Mouse (Mus musculus) frontal cortex, postnatal 25 days (tissue): ENCODE measurements at regions not wholly inside any gene's neighbourhood (a gene's known extent, or its start where the extent isn't known, plus 50 kb on each side); places are given as distances from the start of the nearest gene placed in this dataset.

ENCODE experiments used
- DNase-seq, 2 experiments: peaks; one replicate each; pipeline ENCODE4 v3.0.0; 2022; ENCODE audit warnings: low spot score in 2 of 2

DNA sequence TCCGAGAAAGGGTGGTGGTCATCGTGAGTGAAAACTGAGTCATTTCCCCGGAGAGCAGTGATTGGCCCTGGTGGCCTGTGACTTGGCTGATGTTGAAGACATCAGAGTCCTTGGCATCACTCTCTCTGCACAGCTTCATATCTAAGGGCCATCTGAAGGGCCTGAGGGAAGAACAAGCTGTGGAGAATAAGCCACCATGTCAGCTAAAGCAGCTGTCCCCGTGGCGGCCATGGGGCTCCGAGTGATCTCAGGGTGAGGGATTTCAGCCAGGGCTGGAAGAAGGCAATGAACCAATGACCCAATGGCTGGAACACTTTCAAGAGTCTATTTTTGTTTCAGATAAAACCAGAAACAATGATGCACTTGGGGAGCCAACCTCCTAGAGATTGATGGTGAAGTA is 62.2 kb downstream of the Ttc32 start:
- no peak for DNase-seq

DNA sequence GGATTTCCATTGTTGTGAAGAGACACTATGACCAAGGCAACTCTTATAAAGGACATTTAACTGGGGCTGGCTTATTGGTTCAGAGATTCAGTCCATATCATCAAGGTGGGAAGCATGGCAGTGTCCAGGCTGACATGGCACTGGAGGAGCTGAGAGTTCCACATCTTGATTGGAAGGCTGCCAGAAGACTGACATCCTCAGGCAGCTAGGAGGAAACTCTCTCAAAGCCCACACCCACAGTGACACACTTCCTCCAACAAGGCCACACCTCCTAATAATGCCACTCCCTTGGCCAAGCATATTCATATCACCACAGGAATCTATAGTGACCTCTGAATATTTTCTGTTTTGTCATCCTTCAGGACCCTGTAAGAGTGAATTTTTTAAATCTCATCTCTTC is 65.3 kb downstream of the Ttc32 start:
- no peak for DNase-seq

DNA sequence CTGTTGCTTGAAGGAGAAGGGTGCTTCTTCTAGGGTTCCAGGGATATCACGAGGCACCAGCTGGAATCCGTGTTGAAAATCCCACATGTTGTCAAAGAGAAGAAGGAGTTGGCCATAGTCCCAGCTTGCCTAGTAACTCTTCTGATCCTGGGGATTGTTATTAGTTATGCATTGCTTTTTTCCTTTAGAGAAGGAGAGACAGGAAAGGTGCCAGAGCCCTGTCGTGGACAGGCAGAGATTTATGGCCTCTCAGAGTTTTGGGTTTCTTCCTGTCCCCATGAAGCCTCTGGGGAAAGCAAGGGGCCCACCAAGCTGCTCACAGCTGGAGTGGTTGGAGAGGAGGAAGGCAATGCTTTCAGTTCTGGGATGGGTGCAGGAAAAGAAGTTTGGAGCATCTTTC is 76.6 kb downstream of the Ttc32 start:
- DNase-seq, result no peak

DNA sequence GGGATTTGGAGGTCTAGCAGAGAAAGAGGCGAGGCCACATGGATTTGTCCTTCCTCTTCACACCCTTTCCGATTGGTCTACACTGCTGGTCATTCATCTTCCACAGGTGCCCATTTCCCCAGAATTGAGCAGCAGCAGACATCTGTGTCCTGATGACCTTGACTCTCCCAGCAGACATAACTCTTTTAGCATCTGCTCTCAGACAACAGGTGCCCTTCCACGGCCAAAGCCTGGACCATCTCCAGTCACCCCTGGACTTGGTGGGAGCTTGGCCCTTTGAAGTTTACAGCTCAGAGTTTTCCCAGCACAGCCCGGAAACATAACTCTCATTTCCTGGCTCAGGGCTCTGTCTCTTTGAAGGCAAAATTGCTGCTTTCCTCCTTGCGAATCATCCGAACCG is 80.0 kb downstream of the Ttc32 start:
- no peak for DNase-seq

DNA sequence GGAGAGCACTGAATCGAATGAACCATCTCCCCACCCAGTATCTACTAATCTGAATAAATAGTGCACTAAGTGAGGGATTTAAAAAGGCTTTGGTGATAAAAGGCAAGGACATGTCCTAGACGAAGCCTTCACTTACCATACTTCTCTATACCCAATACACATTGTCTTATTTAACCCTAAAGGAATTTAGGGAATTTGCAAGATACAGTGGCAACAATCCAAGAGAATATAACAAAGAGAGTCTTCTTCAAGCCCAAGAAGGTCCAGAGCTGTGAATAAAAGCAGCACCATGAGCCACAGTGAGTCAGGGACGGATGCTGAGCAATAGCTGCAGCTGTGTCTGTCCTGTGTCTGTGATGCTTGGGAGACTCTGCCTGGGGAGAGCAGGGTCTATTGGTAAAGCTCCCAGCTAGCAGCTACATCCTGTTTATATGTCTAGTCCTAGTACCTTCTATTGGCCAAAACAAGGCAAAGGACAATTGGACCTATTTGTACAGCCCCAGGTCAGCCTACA is 82.4 kb downstream of the Ttc32 start:
- DNase-seq, result no peak

DNA sequence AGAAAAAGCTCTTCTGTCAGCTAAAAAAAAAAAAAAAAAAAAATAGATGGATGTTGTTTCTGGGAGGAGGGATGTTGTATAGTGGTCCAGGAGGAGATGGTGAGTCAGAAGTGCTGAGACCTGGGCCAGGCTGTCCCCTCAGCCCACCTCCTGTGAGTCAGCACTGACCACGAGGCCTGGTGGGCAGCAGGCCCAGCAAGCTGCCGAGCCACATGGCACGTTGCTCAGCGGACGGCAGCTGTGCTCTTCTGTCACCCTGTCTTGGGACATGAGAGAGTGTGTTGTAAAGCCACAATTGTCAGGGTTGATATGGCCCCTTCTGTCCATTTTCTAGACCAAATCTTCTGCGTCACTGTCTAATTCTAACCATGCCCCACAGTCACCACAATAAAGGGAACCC is 83.9 kb downstream of the Ttc32 start:
- DNase-seq, result no peak

DNA sequence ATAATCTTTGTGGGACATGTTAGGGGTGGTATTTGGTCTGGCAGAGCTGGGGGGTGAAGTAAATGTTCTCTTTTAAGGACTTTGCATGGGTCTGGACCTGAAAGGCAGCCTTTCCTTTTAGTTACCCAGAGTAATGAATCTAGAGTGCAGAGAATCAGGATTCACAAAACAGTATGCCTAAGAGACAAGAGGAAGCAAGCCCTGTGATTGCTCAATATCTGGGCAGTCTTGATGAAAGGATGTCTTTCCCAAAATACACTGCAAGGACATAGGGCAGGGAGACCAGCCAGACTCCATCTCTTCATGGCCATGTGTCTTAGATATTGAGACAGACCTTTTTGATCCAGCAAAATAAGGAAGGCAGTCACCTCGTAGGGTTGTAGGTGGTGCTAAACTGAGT is 84.3 kb downstream of the Ttc32 start:
- DNase-seq, result no peak

DNA sequence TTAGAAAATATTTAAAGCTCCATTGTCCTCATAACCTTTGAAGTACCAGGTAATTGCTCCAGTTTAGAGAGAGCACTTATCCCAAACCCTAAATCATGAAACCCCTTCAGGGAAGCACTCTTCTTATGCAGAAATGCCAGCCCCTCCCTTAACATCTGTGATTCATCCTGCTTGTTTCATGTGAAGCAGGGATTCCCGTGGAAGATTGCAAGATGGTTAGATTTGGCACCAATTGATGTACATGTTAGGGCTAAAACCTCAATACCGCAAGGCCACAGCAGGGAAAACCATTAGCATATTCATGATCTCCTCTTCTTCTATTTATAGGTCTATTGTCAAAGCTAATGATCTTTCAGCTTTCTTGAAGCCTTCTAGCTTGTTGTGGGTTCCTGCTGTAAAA is 88.8 kb downstream of the Ttc32 start:
- no peak for DNase-seq

DNA sequence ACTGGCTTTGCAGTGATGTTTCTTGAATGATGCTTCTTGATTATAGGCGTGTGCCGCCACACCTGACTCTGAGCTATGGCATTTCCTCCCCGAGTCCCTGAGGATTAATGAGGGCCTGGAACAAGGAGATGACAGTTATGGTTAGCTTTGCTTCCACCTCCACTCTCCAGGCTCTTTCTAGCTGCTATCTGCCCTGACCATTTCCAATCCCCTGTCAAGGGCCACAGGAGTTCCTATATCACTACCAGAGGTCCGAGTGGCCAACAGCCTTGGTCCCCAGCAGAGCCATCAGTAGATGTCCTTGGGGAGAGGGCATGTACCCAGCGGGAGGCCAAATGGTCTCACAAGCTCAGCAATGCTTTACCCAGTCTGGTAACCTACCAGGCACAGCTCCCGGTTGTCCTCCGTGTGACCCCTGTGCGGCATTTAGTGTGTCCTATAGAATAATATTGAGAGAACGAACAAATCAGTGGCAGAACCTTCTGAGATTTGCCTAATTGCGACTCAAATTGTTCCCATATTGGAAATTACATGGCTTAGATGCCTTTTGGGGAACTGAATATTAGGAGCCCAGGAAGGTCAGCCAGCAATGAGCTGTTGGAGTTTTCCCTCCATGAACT is 98.2 kb downstream of the Ttc32 start:
- no peak for DNase-seq

DNA sequence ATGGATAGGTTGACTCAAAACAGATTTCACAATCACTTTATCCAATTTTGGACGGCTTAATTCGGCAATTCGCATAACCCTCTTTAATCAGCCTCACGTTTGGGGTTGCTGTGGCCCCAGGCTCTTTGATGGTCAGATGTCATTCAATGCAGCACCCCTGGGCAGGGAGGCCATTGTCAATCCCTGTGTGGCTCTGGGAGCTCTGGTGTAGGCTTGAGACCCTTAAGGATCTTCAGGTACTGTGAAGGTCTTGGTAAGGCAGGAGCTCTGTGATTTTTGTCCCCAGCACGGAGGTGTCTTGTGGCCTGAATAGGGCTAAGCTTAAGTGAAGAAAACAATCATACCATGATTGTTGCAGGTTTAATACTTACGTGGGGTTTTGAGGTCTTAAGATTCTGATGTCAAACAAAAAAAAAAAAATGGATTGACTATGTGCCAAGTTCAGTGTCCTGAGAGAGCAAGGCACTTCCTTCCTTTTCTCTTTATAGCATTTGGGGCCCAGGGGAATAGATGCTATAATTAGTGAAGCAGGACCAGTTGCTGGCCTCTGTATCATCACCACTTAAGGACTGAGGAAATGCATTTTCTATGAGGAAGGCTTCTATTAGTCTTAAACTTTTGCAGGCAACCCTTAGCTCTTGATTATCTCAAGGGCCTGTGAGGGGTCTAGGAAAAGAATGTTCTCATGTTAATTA is 98.9 kb downstream of the Ttc32 start:
- DNase-seq, result no peak

DNA sequence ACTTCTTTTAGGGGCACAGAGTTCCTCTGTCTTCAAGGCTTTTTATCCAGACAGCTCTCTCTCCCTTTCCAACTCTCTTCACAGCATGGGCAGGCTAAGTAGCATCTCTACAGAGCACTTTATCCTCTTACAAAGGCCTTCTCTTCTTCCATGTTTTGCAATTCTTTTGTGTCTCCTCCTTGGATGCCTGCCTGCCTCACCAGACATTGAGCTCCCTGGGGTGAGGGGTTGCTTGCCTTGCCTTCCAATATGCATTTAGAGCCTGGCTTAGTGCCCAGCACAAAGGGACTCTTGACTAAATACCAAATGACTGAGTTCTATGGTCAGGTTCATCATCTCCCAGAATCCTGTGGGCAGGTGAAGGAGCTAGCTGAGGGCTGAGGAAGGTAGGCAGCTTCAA is 102.8 kb downstream of the Ttc32 start:
- DNase-seq, result no peak

DNA sequence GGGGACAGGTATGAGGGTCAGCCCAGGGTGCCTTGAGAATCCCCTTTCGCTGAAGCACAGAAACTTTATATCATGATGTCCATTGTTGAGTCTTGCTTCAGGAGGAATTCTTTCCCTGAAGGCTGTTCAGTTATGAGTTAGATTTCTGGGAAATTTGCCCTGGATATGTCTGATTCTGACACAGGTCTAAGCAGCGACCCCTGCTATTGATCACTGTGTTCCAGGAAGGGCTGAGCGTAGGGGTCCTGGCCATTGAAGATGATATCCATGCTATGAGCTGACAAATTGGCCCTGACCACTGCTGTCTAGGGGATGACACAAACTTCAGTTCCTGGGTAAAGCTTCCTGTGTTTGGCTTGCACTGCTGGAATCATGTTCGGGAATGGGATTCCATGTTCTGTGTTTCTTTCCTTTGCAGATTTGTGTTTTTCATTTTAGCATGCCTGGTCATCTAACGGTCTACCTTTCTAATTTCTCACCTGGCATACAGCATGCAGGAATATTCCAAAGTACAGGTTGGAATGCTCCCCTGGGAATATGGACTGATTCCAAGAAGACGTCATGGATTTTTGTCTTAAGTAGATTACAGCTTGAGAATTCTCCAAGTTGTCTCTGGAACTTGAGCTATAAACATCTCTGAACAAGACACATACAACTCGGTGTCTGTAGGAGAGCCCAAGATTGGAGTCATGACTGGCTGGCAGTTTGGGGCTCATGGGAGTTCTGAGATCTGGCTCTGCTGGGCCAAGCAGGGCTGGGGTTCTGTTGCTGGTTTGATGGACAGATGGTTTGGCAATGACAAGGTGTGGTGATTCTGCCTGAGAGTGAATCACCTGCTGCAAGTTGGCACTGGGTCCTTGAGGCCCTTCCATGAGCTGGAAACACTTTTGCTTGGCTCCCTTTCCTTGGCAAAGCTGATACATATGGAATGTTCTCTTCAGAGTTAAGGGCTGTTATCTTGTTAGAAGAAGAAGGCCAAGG is 104.4 kb downstream of the Ttc32 start:
- DNase-seq, result no peak

DNA sequence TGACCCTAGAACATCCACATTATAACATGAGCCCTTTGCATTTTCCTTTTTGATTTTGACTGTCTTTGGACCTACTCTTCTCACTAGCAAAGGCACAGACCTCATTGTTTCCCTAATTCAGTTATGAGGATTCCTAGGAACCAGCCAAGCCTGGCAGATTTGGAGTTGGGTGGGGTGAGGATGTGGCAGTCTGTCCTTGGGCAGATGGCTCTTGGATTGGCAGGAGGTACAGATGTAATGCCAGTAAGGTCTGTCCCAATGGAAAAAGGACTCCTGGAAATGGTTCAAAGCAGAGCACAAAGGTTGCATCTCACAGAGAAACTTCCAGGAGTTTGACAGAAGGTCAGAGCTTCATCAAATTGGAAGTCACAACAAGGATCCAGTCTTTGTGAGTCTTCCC is 121.2 kb downstream of the Ttc32 start:
- no peak for DNase-seq

DNA sequence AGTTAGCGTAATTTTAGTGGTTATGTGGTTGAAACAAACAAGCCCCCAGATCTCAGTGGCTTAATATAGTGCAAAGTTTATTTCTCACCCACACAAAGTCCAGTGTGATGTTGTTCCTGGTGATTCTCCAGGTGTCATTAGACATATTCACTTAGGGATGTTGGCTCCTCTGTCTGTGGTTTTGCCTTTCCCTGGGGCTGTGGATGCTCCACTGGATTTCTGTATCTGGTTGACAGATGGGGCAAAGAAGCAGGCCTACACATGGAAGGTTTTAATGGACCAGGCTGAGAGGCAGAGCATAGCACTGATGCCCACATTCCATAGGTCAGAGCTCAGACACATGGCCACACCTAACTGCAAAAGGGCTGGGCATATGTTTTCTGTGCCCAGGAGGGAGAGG is 121.6 kb downstream of the Ttc32 start:
- DNase-seq, result no peak

DNA sequence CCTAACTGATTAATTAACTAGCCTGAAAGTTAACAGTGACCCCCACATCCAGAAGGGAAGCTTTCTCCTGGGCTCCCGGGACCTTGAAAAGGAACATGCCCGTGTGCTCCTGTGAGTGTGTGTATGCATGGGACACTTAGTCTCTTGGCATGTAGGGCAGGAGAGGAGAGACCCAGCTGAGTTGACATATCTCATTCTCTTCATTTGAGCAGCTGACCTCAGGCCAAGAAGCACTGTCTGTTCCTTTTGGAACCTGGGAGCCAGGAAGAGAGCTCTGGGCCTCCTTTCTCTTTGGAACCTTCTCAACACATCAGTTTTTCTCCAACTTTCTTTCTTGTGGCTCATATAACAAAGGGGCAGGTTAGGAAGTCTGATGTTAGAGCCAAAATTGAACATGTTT is 124.7 kb downstream of the Ttc32 start:
- DNase-seq, result no peak

DNA sequence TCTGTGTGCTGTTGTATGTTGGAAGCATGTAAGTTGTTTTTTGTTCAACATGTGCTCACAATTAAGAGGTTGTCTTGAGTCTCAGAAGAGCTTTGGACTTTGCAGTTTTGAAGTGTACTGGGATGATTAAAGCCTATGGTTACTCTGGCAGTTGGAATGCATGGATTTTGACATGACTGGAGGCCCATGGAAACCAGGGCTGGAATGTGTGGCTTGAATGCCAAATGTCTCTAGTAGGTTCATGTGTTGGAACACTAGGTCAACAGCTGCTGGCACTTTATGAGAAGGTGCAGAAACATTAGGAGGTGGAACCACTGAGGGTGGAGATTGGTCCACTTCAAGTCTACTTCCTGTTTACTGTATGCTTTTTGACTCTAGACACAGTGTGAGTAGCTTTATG is 127.0 kb downstream of the Ttc32 start:
- no peak for DNase-seq

DNA sequence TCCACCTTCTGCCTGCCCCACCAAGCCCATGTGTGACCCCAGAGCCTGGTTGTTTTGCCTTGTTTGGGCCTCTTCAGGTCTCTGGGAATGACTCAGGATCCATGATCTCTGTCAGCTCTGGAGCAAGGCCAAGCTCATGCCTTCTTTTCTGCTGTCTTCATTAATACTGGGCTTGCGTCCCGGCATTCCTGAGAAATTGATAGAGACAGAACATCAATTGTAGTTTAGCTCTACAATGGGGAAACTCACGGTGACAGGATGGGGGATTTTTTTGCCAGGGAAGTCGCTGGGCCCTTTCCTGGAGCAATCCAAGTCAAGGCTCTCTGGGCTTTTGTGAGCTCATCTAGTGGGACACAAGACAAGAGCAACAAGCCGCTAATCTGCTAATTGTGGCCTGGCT is 129.0 kb downstream of the Ttc32 start:
- DNase-seq, result no peak

DNA sequence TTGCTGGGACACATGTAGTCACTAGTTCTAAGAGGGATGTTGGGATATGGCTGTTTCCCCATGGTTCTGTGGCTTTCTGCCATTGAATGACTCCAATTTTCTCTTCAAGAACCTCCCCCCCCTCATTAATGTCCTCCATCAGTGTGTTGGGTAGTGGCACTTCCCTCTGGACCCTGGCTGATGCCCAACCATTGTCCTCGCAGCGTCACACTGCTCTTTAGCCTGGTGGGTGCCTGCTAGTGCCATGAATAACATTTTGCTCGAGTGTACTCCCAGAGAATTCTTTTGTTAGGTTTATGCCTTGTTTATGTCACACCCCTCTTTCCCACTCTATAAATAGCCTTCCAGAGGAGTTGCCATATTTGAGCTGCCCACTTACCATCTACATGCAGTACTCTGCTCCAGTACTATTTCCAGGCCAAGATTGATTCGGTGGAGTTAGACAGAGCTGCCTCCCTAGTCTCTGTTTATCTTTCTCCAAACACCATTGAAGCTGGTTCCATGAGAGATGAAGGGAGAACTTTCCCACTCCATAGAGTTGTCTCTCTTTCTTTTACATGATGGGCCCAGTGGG is 135.7 kb downstream of the Ttc32 start:
- DNase-seq, result no peak

DNA sequence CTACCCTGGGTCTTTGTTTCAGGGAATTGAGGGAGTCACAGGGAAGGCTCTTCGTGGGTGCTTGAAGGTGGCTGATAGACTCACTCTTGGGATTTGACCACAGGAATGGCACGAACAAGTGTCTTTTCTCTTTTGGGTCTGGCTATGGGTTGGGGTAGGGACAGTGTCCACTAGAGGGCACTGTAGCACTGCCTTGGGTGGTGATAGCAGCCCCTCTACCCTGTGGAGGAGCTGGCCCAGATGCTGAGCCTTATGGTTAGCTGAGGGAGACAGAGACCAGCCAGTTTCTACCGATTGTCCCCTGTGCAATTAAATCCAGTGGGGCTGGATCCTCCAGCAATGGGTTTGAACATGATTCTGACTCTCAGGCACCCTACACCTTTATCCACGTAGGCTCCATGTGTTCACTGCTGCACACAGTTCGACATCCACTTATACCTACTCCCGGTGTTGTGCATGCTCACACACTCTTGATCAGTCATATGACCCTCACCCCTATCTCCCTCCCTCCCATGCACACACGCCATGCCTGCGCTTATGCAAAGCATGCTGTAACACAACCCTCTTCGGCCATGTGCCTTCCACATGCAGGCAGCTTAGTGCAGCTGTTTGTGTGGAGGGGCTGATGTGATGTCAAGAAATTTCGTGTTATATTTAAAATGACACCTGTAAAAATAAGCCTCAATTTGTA is 136.6 kb downstream of the Ttc32 start:
- DNase-seq, result no peak

DNA sequence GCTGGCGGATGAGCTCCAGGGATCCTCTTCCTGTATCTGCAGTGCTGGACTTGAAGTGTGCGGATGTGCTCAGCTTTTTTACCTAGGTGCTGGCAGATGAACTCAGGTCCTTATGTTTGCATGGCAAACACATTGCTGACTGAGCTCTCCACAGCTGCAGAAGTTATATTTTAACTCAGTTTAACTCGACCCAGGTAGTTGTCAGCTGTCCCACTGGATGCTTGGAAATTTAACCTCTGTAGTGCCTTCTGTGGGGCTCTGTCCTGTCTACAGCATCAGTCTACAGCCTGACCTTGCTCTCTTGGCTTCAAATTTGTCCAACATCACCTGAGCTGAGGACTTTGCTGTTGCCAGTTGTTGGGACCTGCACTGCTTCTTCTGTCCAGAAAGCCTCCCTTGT is 139.2 kb downstream of the Ttc32 start:
- DNase-seq, result no peak

DNA sequence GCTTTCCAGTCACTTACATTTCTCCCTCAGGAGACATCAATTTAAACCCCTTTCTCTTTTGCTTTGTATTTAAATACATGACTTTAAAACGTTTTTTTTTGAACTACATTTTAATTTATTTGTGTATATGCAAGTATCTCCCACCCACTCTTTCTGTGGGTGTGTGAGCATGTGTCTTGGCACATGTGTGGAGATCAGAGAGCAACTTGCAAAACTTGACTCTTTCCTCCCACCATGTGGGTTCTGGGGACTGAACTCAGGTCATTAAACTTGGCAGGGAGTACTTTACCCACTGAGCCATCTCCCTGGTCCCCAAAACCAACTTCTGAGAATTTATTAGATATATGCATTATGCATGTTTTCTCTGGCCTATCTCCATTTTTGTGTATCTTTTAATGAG is 143.9 kb downstream of the Ttc32 start:
- no peak for DNase-seq

DNA sequence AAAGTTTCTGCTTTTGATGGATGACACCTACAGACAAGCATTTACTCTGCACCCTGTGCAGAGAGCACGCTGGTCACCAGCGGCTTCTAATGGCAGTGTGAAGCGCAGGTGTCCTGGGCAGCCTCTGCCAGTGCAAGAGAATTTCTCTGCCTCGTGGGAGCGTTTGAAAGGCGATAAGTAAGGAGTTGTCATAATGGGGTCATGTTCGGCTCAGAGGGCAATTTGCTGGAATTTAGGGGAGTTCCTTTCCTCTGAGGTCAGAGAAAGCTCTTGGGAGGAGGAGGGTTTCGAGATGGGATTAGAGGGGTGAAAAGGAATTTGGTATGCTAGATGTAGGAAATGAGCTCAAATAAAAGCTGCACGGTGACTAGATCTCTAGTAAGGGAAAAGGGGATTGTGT is 144.5 kb downstream of the Ttc32 start:
- no peak for DNase-seq
